Mouse (Mus musculus) embryonic stem cell, embryonic (primary cell): ENCODE results near the gene Acss1.

ENCODE experiments used
- CTCF ChIA-PET, 4 experiments: fragments of 300-600 bp in 2 of 4; fragments of 350-600 bp in 2 of 4; sonication (Branson Sonifier 250); formaldehyde crosslinking; loops; one replicate each; lab custom pipeline; 2022; ENCODE audit warnings: inconsistent platforms in 2 of 4; lab: Charles Lee
- POLR2A ChIA-PET, 4 experiments: fragments of 300-600 bp in 2 of 4; fragments of 350-600 bp in 2 of 4; sonication (Branson Sonifier 250); formaldehyde crosslinking; loops; one replicate each; lab custom pipeline; 2022; ENCODE audit warnings: antibody characterized with exemption in 4 of 4, inconsistent platforms in 1 of 4; lab: Charles Lee

Acss1 gene

GRCm38 (mm10) chr2:150635877-150636446 is 32.3 kb downstream of the Acss1 start:
- CTCF ChIA-PET: no interaction called here
- POLR2A ChIA-PET: interaction anchor here in 3 of 4 experiments (0.9 to 2.2 kb wide), 10 partner anchors 12 to 32 kb away, joined by 3 to 20 read pairs (median 8); partner anchors contain the start of gene Acss1 (in 1 of the 3)

GRCm38 (mm10) chr2:150629255-150629654 is 39.0 kb downstream of the Acss1 start:
- POLR2A ChIA-PET: interaction anchor here in 2 of 4 experiments (0.9 to 3.3 kb wide), 10 partner anchors 9 to 37 kb away, joined by 3 to 14 read pairs (median 3); no protein-coding TSS in a partner anchor
- CTCF ChIA-PET: interaction anchor here in 1 of 4 experiments (0.6 kb wide), 1 partner anchor 318 kb away, joined by 3 read pairs; no protein-coding TSS in a partner anchor

GRCm38 (mm10) chr2:150627140-150627539 is 41.2 kb downstream of the Acss1 start:
- ChIA-PET POLR2A (interaction anchor here in 3 of 4 experiments (0.5 to 1.6 kb wide), 4 partner anchors 13 to 41 kb away, joined by 3 to 4 read pairs (median 3); partner anchors contain the start of genes Acss1 (in 1 of the 3) and Apmap (in 1 of the 3)), CTCF (no interaction called here)

- ChIA-PET CTCF (interaction anchor here in 1 of 4 experiments (1.4 kb wide), 1 partner anchor 50 kb away, joined by 5 read pairs; no protein-coding TSS in a partner anchor), POLR2A (interaction anchor here in 1 of 4 experiments (1.1 kb wide), 1 partner anchor 10 kb away, joined by 5 read pairs; no protein-coding TSS in a partner anchor)
Measured at GRCm38 (mm10) chr2:150624926-150625325, 43.4 kb downstream of the Acss1 start.

GRCm38 (mm10) chr2:150623957-150624356 is 44.3 kb downstream of the Acss1 start:
- ChIA-PET CTCF (no interaction called here), POLR2A (interaction anchor here in 2 of 4 experiments (1.2 to 3.3 kb wide), 2 partner anchors 33 to 43 kb away, joined by 3 to 13 read pairs; no protein-coding TSS in a partner anchor)

- ChIA-PET CTCF (interaction anchor here in 1 of 4 experiments (0.8 kb wide), 1 partner anchor 53 kb away, joined by 3 read pairs; no protein-coding TSS in a partner anchor), POLR2A (interaction anchor here in 2 of 4 experiments (1.0 to 3.3 kb wide), 5 partner anchors 27 to 46 kb away, joined by 3 to 13 read pairs (median 5); partner anchors contain the start of gene Acss1 (in 1 of the 2))
Measured at GRCm38 (mm10) chr2:150621698-150622097, 46.6 kb downstream of the Acss1 start.

GRCm38 (mm10) chr2:150610097-150610496 is 58.2 kb downstream of the Acss1 start:
- CTCF ChIA-PET: interaction anchor here (0.7 to 3.5 kb wide), 10 partner anchors 8 to 152 kb away, joined by 3 to 18 read pairs (median 4); partner anchors contain the start of gene Entpd6 (in 1 of the 4)
- POLR2A ChIA-PET: interaction anchor here in 3 of 4 experiments (0.6 to 3.4 kb wide), 10 partner anchors 24 to 64 kb away, joined by 3 to 25 read pairs (median 5); partner anchors contain the start of gene Acss1 (in 2 of the 3)

- CTCF ChIA-PET: interaction anchor here (0.6 to 3.5 kb wide), 14 partner anchors 59 to 400 kb away, joined by 3 to 18 read pairs (median 4); partner anchors contain the start of gene Acss1 (in 1 of the 4)
- POLR2A ChIA-PET: interaction anchor here in 3 of 4 experiments (0.6 to 3.4 kb wide), 31 partner anchors 17 to 296 kb away, joined by 3 to 53 read pairs (median 3); partner anchors contain the start of genes Acss1 (in 3 of the 3), 3300002I08Rik (in 1 of the 3) and Abhd12 (in 1 of the 3)
Measured at GRCm38 (mm10) chr2:150608872-150609560, 59.3 kb downstream of the Acss1 start.

- ChIA-PET POLR2A (interaction anchor here in 3 of 4 experiments (0.6 to 1.5 kb wide), 26 partner anchors 17 to 296 kb away, joined by 3 to 53 read pairs (median 3); partner anchors contain the start of genes Acss1 (in 3 of the 3), 3300002I08Rik (in 1 of the 3) and Abhd12 (in 1 of the 3)), CTCF (interaction anchor here in 3 of 4 experiments (0.6 to 1.2 kb wide), 11 partner anchors 49 to 401 kb away, joined by 3 to 18 read pairs (median 3); partner anchors contain the start of gene Acss1 (in 1 of the 3))
Measured at GRCm38 (mm10) chr2:150608087-150608799, 60.1 kb downstream of the Acss1 start, which contains the start of gene Apmap. TSS of gene Apmap (minus strand) at chr2:150608567.

GRCm38 (mm10) chr2:150607086-150607485 is 61.2 kb downstream of the Acss1 start:
- POLR2A ChIA-PET: no interaction called here
- CTCF ChIA-PET: interaction anchor here in 1 of 4 experiments (0.6 kb wide), 1 partner anchor 80 kb away, joined by 6 read pairs; no protein-coding TSS in a partner anchor

- ChIA-PET POLR2A (interaction anchor here in 2 of 4 experiments (1.0 to 1.5 kb wide), 2 partner anchors 10 to 52 kb away, joined by 3 to 5 read pairs; no protein-coding TSS in a partner anchor), CTCF (no interaction called here)
Measured at GRCm38 (mm10) chr2:150604802-150605201, 63.5 kb downstream of the Acss1 start.

- ChIA-PET POLR2A (interaction anchor here in 1 of 4 experiments (0.7 kb wide), 1 partner anchor 176 kb away, joined by 3 read pairs; no protein-coding TSS in a partner anchor), CTCF (no interaction called here)
Measured at GRCm38 (mm10) chr2:150602166-150602565, 66.1 kb downstream of the Acss1 start.

GRCm38 (mm10) chr2:150600263-150600662 is 68.0 kb downstream of the Acss1 start:
- CTCF ChIA-PET: interaction anchor here in 1 of 4 experiments (1.5 kb wide), 1 partner anchor 11 kb away, joined by 6 read pairs; no protein-coding TSS in a partner anchor

GRCm38 (mm10) chr2:150595411-150596190 is 72.7 kb downstream of the Acss1 start:
- POLR2A ChIA-PET: interaction anchor here in 2 of 4 experiments (1.7 to 1.9 kb wide), 2 partner anchors 9 to 62 kb away, joined by 3 to 5 read pairs; no protein-coding TSS in a partner anchor
- CTCF ChIA-PET: no interaction called here

More at GRCm38 (mm10) chr2:150600263-150600662, 68.0 kb downstream of the Acss1 start:
- POLR2A ChIA-PET: interaction anchor here in 1 of 4 experiments (0.6 kb wide), 1 partner anchor 45 kb away, joined by 3 read pairs; no protein-coding TSS in a partner anchor

- CTCF ChIA-PET: interaction anchor here in 3 of 4 experiments (0.6 to 2.4 kb wide), 6 partner anchors 9 to 1246 kb away, joined by 3 to 6 read pairs (median 4); no protein-coding TSS in a partner anchor
- POLR2A ChIA-PET: interaction anchor here in 1 of 4 experiments (0.8 to 1.5 kb wide), 2 partner anchors 20 to 79 kb away, joined by 3 to 4 read pairs; partner anchors contain the start of gene Acss1
Measured at GRCm38 (mm10) chr2:150589076-150589475, 79.2 kb downstream of the Acss1 start.

GRCm38 (mm10) chr2:150579628-150580027 is 88.7 kb downstream of the Acss1 start:
- ChIA-PET POLR2A (interaction anchor here in 1 of 4 experiments (0.5 kb wide), 1 partner anchor 57 kb away, joined by 4 read pairs; no protein-coding TSS in a partner anchor), CTCF (no interaction called here)
